Mouse (Mus musculus) heart, postnatal 36 days (tissue): Measurements from ENCODE around the gene Gm10447. TPM values are rescaled to one million over a fixed set of nuclear protein-coding genes. Genes with fewer than 3 reads are reported as not detected.

Source experiments
- DNase-seq, 2 experiments: peaks; one replicate each; pipeline ENCODE4 v3.0.0; 2021 to 2022
- intact Hi-C: fragments of 180-260 bp; cut with DNase I; formaldehyde crosslinking; loops from one replicate; pipeline ENCODE4 v1.15.1; 2025
- microRNA-seq, 2 experiments: library from miRNA; unstranded; fragments of <30 nt; microRNA quantifications; one replicate each; pipeline ENCODE4 v1.2.0; 2021; ENCODE audit warnings: borderline number of aligned reads in 2 of 2
- total RNA-seq, 2 experiments: library from RNA; stranded (reverse); gene quantifications; 2 replicates each; pipeline ENCODE4 v1.2.3; 2021

Gene Gm10447
- total RNA-seq, 2 experiments from 2014 or later: not detected

DNA sequence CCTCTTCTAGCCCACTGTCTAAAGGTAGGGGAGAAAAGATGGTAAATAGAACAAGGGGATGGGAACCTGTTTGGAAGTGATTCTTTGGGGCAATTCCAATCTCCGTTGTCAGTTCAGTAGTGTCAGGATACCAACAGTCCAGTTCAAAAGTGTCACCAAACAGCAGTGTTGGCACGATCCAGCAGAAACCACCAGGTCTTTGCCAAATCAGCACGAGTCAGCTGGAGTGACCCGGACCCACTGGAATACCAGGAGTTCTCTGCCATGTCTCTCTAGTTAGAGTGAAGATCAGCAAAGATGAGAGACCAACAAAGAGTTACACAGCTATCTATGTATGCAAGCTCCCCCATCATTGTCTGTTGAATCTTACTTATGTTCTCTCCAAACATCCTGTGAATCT, 43.0 kb downstream of the Gm10447 start:
- DNase-seq: no peak
- intact Hi-C loops: loop anchor here (5.0 kb wide), 1 partner anchor 53 kb away; no protein-coding TSS in a partner anchor

DNA sequence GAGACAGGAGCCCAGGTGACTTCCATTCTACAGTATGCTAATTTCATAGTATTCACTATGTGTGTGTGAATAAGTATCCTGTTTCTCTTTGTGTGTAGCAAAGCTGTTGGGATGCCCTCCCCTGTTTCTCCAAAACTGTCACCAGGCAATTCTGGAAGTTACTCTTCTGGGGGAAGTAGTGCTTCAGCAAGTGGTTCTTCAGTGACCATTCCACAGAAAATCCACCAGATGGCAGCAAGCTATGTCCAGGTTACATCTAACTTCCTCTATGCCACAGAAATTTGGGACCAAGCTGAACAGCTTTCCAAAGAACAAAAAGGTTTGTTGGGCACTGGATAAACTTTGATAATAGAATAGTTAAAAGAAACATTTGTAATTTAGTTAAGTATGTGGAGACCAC, 45.2 kb downstream of the Gm10447 start:
- DNase-seq: no peak
- intact Hi-C loops: loop anchor here (5.0 kb wide), 1 partner anchor 56 kb away; no protein-coding TSS in a partner anchor

Small RNAs within 50 kb of the gene (microRNA-seq; reads per million reads assigned to microRNA genes)
- 0 reads per million in 2 experiments for gene Mir6920

Other genes with a start within 250 kb of the Gm10447 start
- gene Hspa4, start 156.7 kb downstream of the Gm10447 start, total RNA-seq: 100 to 1,000 TPM; 125 to 126 TPM
- gene Zcchc10, start 132.4 kb downstream of the Gm10447 start, total RNA-seq: 1 to 10 TPM; 5.3 to 6.8 TPM
- gene Aff4, start 106.3 kb downstream of the Gm10447 start, total RNA-seq: 10 to 100 TPM; 81.8 to 88.8 TPM
- not detected for gene Leap2, start 33.9 kb downstream of the Gm10447 start, total RNA-seq
- gene Uqcrq, start 26.3 kb downstream of the Gm10447 start, total RNA-seq: 1,000 to 10,000 TPM; 2,773 to 2,928 TPM
- under 1 TPM; 0.19 to 0.39 TPM for gene Gdf9, start 26.1 kb downstream of the Gm10447 start, total RNA-seq
- gene Shroom1, start 95 bp upstream of the Gm10447 start, total RNA-seq: under 1 TPM; 0.39 to 0.76 TPM
- gene Gm9837, start 13.4 kb upstream of the Gm10447 start, total RNA-seq: not detected
- gene Gm9945, start 23.1 kb upstream of the Gm10447 start, total RNA-seq: not detected
- gene Sowaha, start 23.2 kb upstream of the Gm10447 start, total RNA-seq: under 1 TPM; 0.14 TPM
- 10 to 100 TPM; 28.4 to 35.3 TPM for gene Sept8, start 62.1 kb upstream of the Gm10447 start, total RNA-seq
- 1 to 10 TPM; 8.2 to 10.0 TPM for gene Kif3a, start 110.3 kb upstream of the Gm10447 start, total RNA-seq
- gene Il4, start 161.6 kb upstream of the Gm10447 start, total RNA-seq: not detected
- not detected for gene Il13, start 177.6 kb upstream of the Gm10447 start, total RNA-seq